Mouse (Mus musculus) liver, embryonic 11.5 days (tissue): ENCODE measurements around the gene Gm9945. TPM values are rescaled to one million over a fixed set of nuclear protein-coding genes. Genes with fewer than 3 reads are reported as not detected.

ENCODE experiments used
- ATAC-seq: fragments of 200-750 bp; cut with Nextera tagmentation; replicated peaks from 2 replicates; pipeline ENCODE4 v1.8.0; 2017; ENCODE audit warnings: moderate number of reproducible peaks, mild to moderate bottlenecking, moderate TSS enrichment, moderate library complexity; ENCODE audit not compliant: low FRiP score
- DNase-seq: peaks from one replicate; pipeline ENCODE4 v3.0.0-alpha.2; 2017; ENCODE audit warnings: low spot score
- H3K27ac ChIP-seq: fragments of 300-500 bp; sonication (generic); 2 replicates; pipeline ENCODE4 v1.5.1; 2014; ENCODE audit warnings: mild to moderate bottlenecking, low read depth, low read length, control low read depth
- H3K27me3 ChIP-seq: fragments of 300-500 bp; sonication (generic); replicated peaks from 2 replicates; pipeline ENCODE4 v1.6.1; 2014; ENCODE audit warnings: low read length, mixed read lengths; ENCODE audit not compliant: control insufficient read depth, insufficient read depth
- H3K36me3 ChIP-seq: fragments of 300-500 bp; sonication (generic); 2 replicates; pipeline ENCODE4 v1.6.1; 2014; ENCODE audit warnings: mild to moderate bottlenecking, low read length, moderate library complexity, mixed read lengths; ENCODE audit not compliant: control insufficient read depth, insufficient read depth
- H3K4me1 ChIP-seq: fragments of 300-500 bp; sonication (generic); replicated peaks from 2 replicates; pipeline ENCODE4 v1.6.1; 2014; ENCODE audit warnings: low read length, mixed read lengths; ENCODE audit not compliant: control insufficient read depth, insufficient read depth
- H3K4me2 ChIP-seq: fragments of 300-500 bp; sonication (generic); 2 replicates; pipeline ENCODE4 v1.6.1; 2014; ENCODE audit warnings: mild to moderate bottlenecking, control low read depth, moderate library complexity
- H3K4me3 ChIP-seq: fragments of 300-500 bp; sonication (generic); 2 replicates; pipeline ENCODE4 v1.5.1; 2014; ENCODE audit warnings: low read depth, low read length, control low read depth
- H3K9ac ChIP-seq: fragments of 300-500 bp; sonication (generic); 2 replicates; pipeline ENCODE4 v1.6.1; 2014; ENCODE audit warnings: low read depth, low read length, control low read depth
- H3K9me3 ChIP-seq: fragments of 300-500 bp; sonication (generic); 2 replicates; pipeline ENCODE4 v1.6.1; 2016; ENCODE audit warnings: low read length, inconsistent platforms, mixed read lengths; ENCODE audit not compliant: control insufficient read depth
- WGBS: fragments of 180-500 bp; shearing (Covaris S2); extraction: QIAGEN DNeasy Blood & Tissue Kit; methylation state at CpG from one replicate; pipeline ENCODE4 v1.1.7; 2014; 5-methylcytosine and 5-hydroxymethylcytosine counted together
- polyA plus RNA-seq: library from polyadenylated mRNA; unstranded; fragments of >200 nt; fragmentation: Nextera tagmentation; extraction: Ambion mirVana; gene quantifications from 2 replicates; pipeline ENCODE4 v1.2.1, GENCODE M21; 2014

The Gm9945 gene
- polyA plus RNA-seq, 1 experiment from 2014 or later, result not detected

- no peaks in the 10 kb centered on the region for H3K27me3 ChIP-seq
- 30% methylated on average over 6 of the region's 6 CpGs for WGBS
- no peak overlapping the region for H3K4me2 ChIP-seq
Observed at GRCm38 (mm10) chr11:53443861-53444260, 36.1 kb upstream of the Gm9945 start.

DNA sequence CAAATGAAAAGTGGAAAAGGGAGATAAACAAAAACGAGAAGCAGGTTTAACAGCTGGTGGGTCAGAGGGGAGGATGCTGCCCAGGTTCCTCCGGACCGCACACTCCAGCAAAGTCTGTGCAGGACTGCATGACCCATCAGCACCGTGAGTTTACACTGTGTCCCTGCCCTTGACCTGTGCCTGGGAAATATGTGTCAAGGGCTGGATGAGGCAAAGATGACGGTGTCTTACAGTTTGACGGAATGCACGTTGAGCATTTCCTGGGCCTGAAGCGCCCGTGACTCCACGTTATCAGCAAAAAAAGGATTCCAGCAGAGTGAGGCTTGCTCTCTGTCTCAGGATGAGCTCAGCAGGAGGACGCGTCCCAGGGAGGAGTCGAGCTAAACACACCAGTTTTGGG is 34.4 kb upstream of the Gm9945 start:
- Histone ChIP-seq H3K9me3 (no peaks in the 10 kb centered on the region), H3K27ac (peak overlapping the region; percentile 16), H3K4me3 (no peak overlapping the region), H3K4me2 (no peak overlapping the region), H3K36me3 (no peaks in the 10 kb centered on the region), H3K4me1 (peaks cover 19% of the 10 kb centered on the region), H3K27me3 (peaks cover 4% of the 10 kb centered on the region), H3K9ac (no peak overlapping the region)
- no peak for ATAC-seq
- 52% methylated on average over 13 of the region's 13 CpGs for WGBS
- no peak for DNase-seq

More at GRCm38 (mm10) chr11:53443861-53444260, 36.1 kb upstream of the Gm9945 start:
- H3K9ac ChIP-seq, result no peak overlapping the region
- peaks cover 17% of the 10 kb centered on the region for H3K4me1 ChIP-seq
- DNase-seq (no peak), ATAC-seq (peak; percentile 59; the same call in 1 of the 2 replicates)
- H3K4me3 ChIP-seq, result no peak overlapping the region
- H3K36me3 ChIP-seq, result no peaks in the 10 kb centered on the region
- no peaks in the 10 kb centered on the region for H3K9me3 ChIP-seq
- no peak overlapping the region for H3K27ac ChIP-seq

DNA sequence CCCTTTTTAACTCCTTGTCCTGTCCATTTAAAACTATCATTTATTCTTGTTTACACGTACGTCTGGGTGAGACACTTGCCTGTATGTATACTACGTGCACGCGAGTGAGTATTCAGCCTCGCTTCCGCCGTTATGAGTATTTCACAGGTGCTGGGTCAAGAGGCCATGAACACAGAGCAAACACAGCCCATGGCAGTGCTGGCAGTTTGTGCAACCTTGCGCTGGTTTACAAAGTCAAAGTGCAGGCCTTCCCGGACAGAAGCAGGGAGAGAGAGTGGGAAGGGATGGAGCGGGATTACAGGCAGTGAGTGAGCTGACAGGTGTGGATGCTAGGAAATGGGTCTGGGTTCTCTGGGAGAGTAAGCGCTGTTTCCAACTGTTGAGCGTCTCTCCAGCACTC is 33.8 kb upstream of the Gm9945 start:
- no peak overlapping the region for H3K4me3 ChIP-seq

GRCm38 (mm10) chr11:53447996-53448395 is 32.0 kb upstream of the Gm9945 start:
- no peak overlapping the region for H3K27ac ChIP-seq
- H3K9me3 ChIP-seq, result no peaks in the 10 kb centered on the region
- 90% methylated on average over 8 of the region's 8 CpGs for WGBS
- no peaks in the 10 kb centered on the region for H3K36me3 ChIP-seq
- H3K4me3 ChIP-seq, result no peak overlapping the region
- ATAC-seq (no peak), DNase-seq (no peak)
- peaks cover 4% of the 10 kb centered on the region for H3K27me3 ChIP-seq
- H3K9ac ChIP-seq, result no peak overlapping the region
- H3K4me2 ChIP-seq, result no peak overlapping the region
- H3K4me1 ChIP-seq, result peaks cover 7% of the 10 kb centered on the region; the same call in 1 of the 2 replicates

More for the DNA sequence above, 33.8 kb upstream of the Gm9945 start:
- H3K9me3 ChIP-seq, result no peaks in the 10 kb centered on the region
- DNase-seq, result no peak
- H3K4me1 ChIP-seq, result peaks cover 19% of the 10 kb centered on the region
- 0 out of 2 replicates have a peak, but pooled peaks have one; percentile 20 for ATAC-seq
- peaks cover 4% of the 10 kb centered on the region for H3K27me3 ChIP-seq
- H3K27ac ChIP-seq, result peak overlapping the region; percentile 17
- no peak overlapping the region for H3K9ac ChIP-seq
- 78% methylated on average over 13 of the region's 13 CpGs for WGBS
- H3K4me2 ChIP-seq, result no peak overlapping the region
- no peaks in the 10 kb centered on the region for H3K36me3 ChIP-seq

DNA sequence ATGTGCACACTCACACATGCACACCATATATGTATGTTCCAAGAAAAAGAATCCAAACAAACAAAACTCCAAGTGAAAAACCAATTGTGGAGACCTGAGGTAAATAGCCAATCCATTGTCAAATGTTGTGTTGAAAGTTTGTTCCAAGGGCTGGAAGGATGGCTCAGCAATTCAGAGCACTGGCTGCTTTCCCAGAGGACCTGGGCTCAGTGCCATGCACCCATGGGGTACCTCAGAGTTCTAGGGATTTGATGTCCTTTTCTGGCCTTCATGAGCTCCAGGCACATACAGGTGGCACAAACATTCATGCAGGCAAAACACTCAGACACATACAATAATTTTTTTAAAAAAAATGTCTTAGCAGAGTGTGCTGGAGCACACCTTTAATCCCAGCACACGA is 31.4 kb upstream of the Gm9945 start:
- H3K9ac ChIP-seq, result no peak overlapping the region
- H3K4me1 ChIP-seq, result peaks cover 6% of the 10 kb centered on the region; the same call in 1 of the 2 replicates
- H3K36me3 ChIP-seq, result no peaks in the 10 kb centered on the region
- no peak overlapping the region for H3K4me3 ChIP-seq
- no peak for DNase-seq
- H3K27me3 ChIP-seq, result peaks cover 4% of the 10 kb centered on the region
- ATAC-seq, result no peak
- no peak overlapping the region for H3K27ac ChIP-seq
- WGBS, result 71% methylated on average over 1 of the region's 1 CpGs
- no peak overlapping the region for H3K4me2 ChIP-seq
- H3K9me3 ChIP-seq, result no peaks in the 10 kb centered on the region

DNA sequence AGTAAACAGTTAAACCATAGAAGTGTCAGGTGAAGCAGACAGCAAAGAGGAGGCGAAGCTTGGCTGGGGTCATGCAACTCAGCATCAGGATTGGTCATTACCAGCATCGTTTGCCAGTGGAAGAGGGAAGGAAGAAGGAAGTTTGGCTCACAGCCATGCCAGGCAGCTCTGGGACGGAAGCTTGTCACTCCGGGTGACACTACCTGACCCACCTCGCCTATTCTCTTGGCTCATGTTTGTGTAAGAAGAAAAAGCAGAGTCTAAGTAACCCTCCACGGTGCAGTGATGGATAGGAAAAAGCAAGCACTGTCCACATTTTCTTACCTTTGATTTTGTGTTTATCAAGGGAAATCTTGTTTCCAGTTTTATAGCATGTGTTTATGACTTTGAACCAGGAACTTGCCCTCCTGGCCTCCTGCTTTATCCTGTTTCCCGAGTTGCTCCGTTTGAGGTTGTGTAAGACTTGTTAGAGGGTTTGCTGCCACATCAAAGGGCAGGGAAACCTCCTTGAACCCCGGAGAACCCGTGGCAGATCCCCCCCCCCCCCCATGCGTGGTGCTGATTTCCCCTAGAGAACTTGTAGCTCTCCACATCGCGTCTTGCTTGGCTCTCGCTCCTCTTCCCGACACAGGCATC is 29.8 kb upstream of the Gm9945 start:
- DNase-seq (no peak), ATAC-seq (no peak)
- no peak overlapping the region for H3K9ac ChIP-seq
- peaks cover 4% of the 10 kb centered on the region; the same call in 1 of the 2 replicates for H3K4me1 ChIP-seq
- 36% methylated on average over 15 of the region's 15 CpGs for WGBS
- no peaks in the 10 kb centered on the region for H3K36me3 ChIP-seq
- no peak overlapping the region for H3K4me2 ChIP-seq
- no peak overlapping the region for H3K4me3 ChIP-seq
- H3K27me3 ChIP-seq, result peaks cover 4% of the 10 kb centered on the region
- no peak overlapping the region for H3K27ac ChIP-seq
- no peaks in the 10 kb centered on the region for H3K9me3 ChIP-seq

DNA sequence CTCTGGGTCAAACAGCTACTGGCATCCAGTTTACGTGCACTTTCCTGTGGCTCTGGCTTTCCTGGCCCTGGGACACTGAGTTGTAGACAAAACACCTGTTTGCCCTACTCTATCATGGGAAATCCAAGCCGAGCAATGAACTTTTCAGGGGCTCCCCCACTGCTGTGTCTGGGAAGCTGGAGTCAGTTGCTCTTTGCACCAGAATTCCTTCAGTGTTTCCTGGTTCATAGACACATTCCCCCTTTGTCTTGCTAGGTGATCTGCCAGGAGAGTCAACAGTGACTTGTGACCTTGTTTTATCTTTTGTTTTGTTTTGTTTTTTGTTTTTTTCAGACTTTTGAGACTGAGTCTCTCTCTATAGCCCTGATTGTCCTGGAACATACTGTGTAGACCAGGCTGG is 28.6 kb upstream of the Gm9945 start:
- DNase-seq, result no peak
- H3K4me3 ChIP-seq, result no peak overlapping the region
- H3K4me2 ChIP-seq, result no peak overlapping the region
- H3K27me3 ChIP-seq, result peaks cover 4% of the 10 kb centered on the region
- no peaks in the 10 kb centered on the region for H3K36me3 ChIP-seq
- WGBS, result 66% methylated on average over 2 of the region's 2 CpGs
- no peak for ATAC-seq
- no peaks in the 10 kb centered on the region for H3K9me3 ChIP-seq
- no peak overlapping the region for H3K27ac ChIP-seq
- H3K9ac ChIP-seq, result no peak overlapping the region
- 0 out of 2 replicates have a peak, but pooled peaks cover 2% of the 10 kb centered on the region for H3K4me1 ChIP-seq

DNA sequence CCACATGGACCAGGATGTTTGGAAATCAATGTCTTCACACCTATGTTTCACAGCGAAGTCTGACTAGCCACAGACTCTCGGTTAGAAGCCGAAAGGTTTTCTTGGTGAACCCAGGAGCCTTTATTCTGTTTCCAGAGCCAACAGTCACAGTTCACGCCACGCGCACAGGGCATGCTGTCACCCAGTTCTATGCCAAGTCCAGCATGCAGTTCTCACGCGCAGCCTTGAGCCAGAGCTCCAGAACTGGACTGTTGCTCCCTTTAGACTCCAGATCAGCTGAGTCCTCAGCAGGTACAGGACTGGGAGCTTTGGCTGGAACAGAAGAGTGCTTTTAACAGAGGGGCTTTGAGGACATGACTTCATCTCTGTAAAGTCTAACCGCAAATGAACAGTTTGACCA is 27.6 kb upstream of the Gm9945 start:
- no peak overlapping the region for H3K4me3 ChIP-seq
- H3K27me3 ChIP-seq, result peaks cover 9% of the 10 kb centered on the region
- 0 out of 2 replicates have a peak, but pooled peaks cover 2% of the 10 kb centered on the region for H3K4me1 ChIP-seq
- DNase-seq, result no peak
- H3K36me3 ChIP-seq, result no peaks in the 10 kb centered on the region
- H3K27ac ChIP-seq, result no peak overlapping the region
- 95% methylated on average over 9 of the region's 9 CpGs for WGBS
- ATAC-seq, result no peak
- no peak overlapping the region for H3K9ac ChIP-seq
- H3K9me3 ChIP-seq, result no peaks in the 10 kb centered on the region
- no peak overlapping the region for H3K4me2 ChIP-seq

GRCm38 (mm10) chr11:53453031-53453430 is 26.9 kb upstream of the Gm9945 start:
- Histone ChIP-seq H3K36me3 (no peaks in the 10 kb centered on the region), H3K4me3 (no peak overlapping the region), H3K27me3 (peaks cover 15% of the 10 kb centered on the region), H3K4me1 (0 out of 2 replicates have a peak, but pooled peaks cover 2% of the 10 kb centered on the region), H3K27ac (no peak overlapping the region), H3K9me3 (no peaks in the 10 kb centered on the region), H3K4me2 (no peak overlapping the region), H3K9ac (no peak overlapping the region)
- 80% methylated on average over 5 of the region's 5 CpGs for WGBS
- DNase-seq (no peak), ATAC-seq (no peak)
